Comparison of ENCODE assay signal across 8 mouse cellular contexts in genomic region chr4:155084351-155084750, GRCm38 (mm10). TPM values are rescaled to one million over a fixed set of nuclear protein-coding genes. Genes with fewer than 3 reads are reported as not detected.
DNase-seq lines count a peak whose midpoint lies in the region; ATAC-seq lines count a peak whose summit lies in the region.

No protein-coding gene starts in this region.

- peaks cover 37% of the 10 kb centered on the region for H3K36me3 ChIP-seq in embryonic facial prominence, embryonic 12.5 days
- peaks cover 26% of the 10 kb centered on the region for H3K36me3 ChIP-seq in hindbrain, embryonic 16.5 days (ENCODE audit: control insufficient read depth, insufficient read depth, low read length)
- peaks cover 17% of the 10 kb centered on the region for H3K36me3 ChIP-seq in liver, embryonic 16.5 days (ENCODE audit: control insufficient read depth, insufficient read depth)

- no peaks in the 10 kb centered on the region for H3K9me3 ChIP-seq in embryonic facial prominence, embryonic 12.5 days
- H3K9me3 ChIP-seq in hindbrain, embryonic 16.5 days (ENCODE audit: control insufficient read depth, low read length) = no peaks in the 10 kb centered on the region
- no peaks in the 10 kb centered on the region for H3K9me3 ChIP-seq in liver, embryonic 16.5 days (replicated peaks; ENCODE audit: control insufficient read depth, low read length)

- peak overlapping the region; percentile 98; the same call in 1 of the 2 replicates for H3K4me2 ChIP-seq in embryonic facial prominence, embryonic 12.5 days (replicated peaks)
- no peak overlapping the region; the same call in 1 of the 2 replicates for H3K4me2 ChIP-seq in hindbrain, embryonic 16.5 days (ENCODE audit: low read length)
- H3K4me2 ChIP-seq in liver, embryonic 16.5 days (ENCODE audit: low read depth, low read length) = peak overlapping the region; percentile 95

- no peak overlapping the region for H3K4me3 ChIP-seq in embryonic facial prominence, embryonic 12.5 days
- H3K4me3 ChIP-seq in hindbrain, embryonic 16.5 days (ENCODE audit: low read length) = no peak overlapping the region
- peak overlapping the region; percentile 95 for H3K4me3 ChIP-seq in liver, embryonic 16.5 days (ENCODE audit: low read depth, low read length)

- no peak for ATAC-seq in embryonic facial prominence, embryonic 12.5 days (ENCODE audit: insufficient number of reproducible peaks, insufficient read depth, low FRiP score, low TSS enrichment)
- ATAC-seq in hindbrain, embryonic 16.5 days = no peak
- no peak for ATAC-seq in liver, embryonic 16.5 days (ENCODE audit: low read depth)

- no peaks in the 10 kb centered on the region for H3K27me3 ChIP-seq in embryonic facial prominence, embryonic 12.5 days
- no peaks in the 10 kb centered on the region for H3K27me3 ChIP-seq in hindbrain, embryonic 16.5 days (replicated peaks; ENCODE audit: control insufficient read depth, insufficient read depth, low read length)
- no peaks in the 10 kb centered on the region for H3K27me3 ChIP-seq in liver, embryonic 16.5 days (ENCODE audit: control insufficient read depth, insufficient read depth, low read depth, low read length)

- DNase-seq in kidney, adult 18-20 months = peak; percentile 37
- no peak for DNase-seq in kidney, postnatal 4 days
- DNase-seq in thymus, adult 18-20 months = no peak
- DNase-seq in frontal cortex, postnatal 36 days (ENCODE audit: low spot score in 2 of 2) = no peak
- no peak for DNase-seq in embryo, embryonic 9.5 days (ENCODE audit: extremely low spot score)

- WGBS in embryonic facial prominence, embryonic 12.5 days = 90% methylated on average over 7 of the region's 7 CpGs
- WGBS in hindbrain, embryonic 16.5 days = 91% methylated on average over 7 of the region's 7 CpGs
- WGBS in liver, embryonic 16.5 days (ENCODE audit: insufficient replicate concordance) = 60% methylated on average over 7 of the region's 7 CpGs

- no peak overlapping the region for H3K27ac ChIP-seq in embryonic facial prominence, embryonic 12.5 days
- H3K27ac ChIP-seq in hindbrain, embryonic 16.5 days (ENCODE audit: low read depth, low read length) = no peak overlapping the region
- H3K27ac ChIP-seq in liver, embryonic 16.5 days (ENCODE audit: low read length) = peak overlapping the region; percentile 37

- H3K4me1 ChIP-seq in embryonic facial prominence, embryonic 12.5 days = peaks cover 20% of the 10 kb centered on the region
- peaks cover 23% of the 10 kb centered on the region for H3K4me1 ChIP-seq in hindbrain, embryonic 16.5 days (ENCODE audit: control insufficient read depth, insufficient read depth, low read depth, low read length)
- H3K4me1 ChIP-seq in liver, embryonic 16.5 days (ENCODE audit: control insufficient read depth, low read depth, low read length) = peaks cover 33% of the 10 kb centered on the region

- H3K9ac ChIP-seq in embryonic facial prominence, embryonic 12.5 days = no peak overlapping the region
- H3K9ac ChIP-seq in hindbrain, embryonic 16.5 days (ENCODE audit: low read depth, low read length) = peak overlapping the region; percentile 35; the same call in 1 of the 2 replicates
- H3K9ac ChIP-seq in liver, embryonic 16.5 days (ENCODE audit: low read depth, low read length) = no peak overlapping the region; the same call in 1 of the 2 replicates

RNA-seq across cellular contexts. Expression of gene Rer1, which starts 1.8 kb away (rescaled TPM):
- polyA plus RNA-seq in embryonic facial prominence, embryonic 12.5 days (2016; fragmentation: Nextera tagmentation; extraction: Ambion mirVana) = 139 and 143 TPM in 2 replicates
- polyA plus RNA-seq in hindbrain, embryonic 16.5 days (2015; fragmentation: Nextera tagmentation; extraction: Ambion mirVana) = 125 and 131 TPM in 2 replicates
- polyA plus RNA-seq in liver, embryonic 16.5 days (2015; fragmentation: Nextera tagmentation; extraction: Ambion mirVana) = 75.1 and 79.9 TPM in 2 replicates

RNA-seq across cellular contexts. Expression of gene Morn1, which starts 2.0 kb away (rescaled TPM):
- 5.1 and 7.7 TPM in 2 replicates for polyA plus RNA-seq in embryonic facial prominence, embryonic 12.5 days (2016; fragmentation: Nextera tagmentation; extraction: Ambion mirVana)
- polyA plus RNA-seq in hindbrain, embryonic 16.5 days (2015; fragmentation: Nextera tagmentation; extraction: Ambion mirVana) = 7.5 and 9.5 TPM in 2 replicates
- polyA plus RNA-seq in liver, embryonic 16.5 days (2015; fragmentation: Nextera tagmentation; extraction: Ambion mirVana) = 1.0 and 1.1 TPM in 2 replicates

RNA-seq across cellular contexts. Expression of gene Pex10, which starts 17.5 kb away (rescaled TPM):
- polyA plus RNA-seq in embryonic facial prominence, embryonic 12.5 days (2016; fragmentation: Nextera tagmentation; extraction: Ambion mirVana) = 23.3 and 23.7 TPM in 2 replicates
- polyA plus RNA-seq in hindbrain, embryonic 16.5 days (2015; fragmentation: Nextera tagmentation; extraction: Ambion mirVana) = 20.6 and 21.1 TPM in 2 replicates
- polyA plus RNA-seq in liver, embryonic 16.5 days (2015; fragmentation: Nextera tagmentation; extraction: Ambion mirVana) = 8.3 and 8.9 TPM in 2 replicates

RNA-seq across cellular contexts. Expression of gene Plch2, which starts 27.8 kb away (rescaled TPM):
- 3.6 and 5.7 TPM in 2 replicates for polyA plus RNA-seq in embryonic facial prominence, embryonic 12.5 days (2016; fragmentation: Nextera tagmentation; extraction: Ambion mirVana)
- 17.0 and 19.5 TPM in 2 replicates for polyA plus RNA-seq in hindbrain, embryonic 16.5 days (2015; fragmentation: Nextera tagmentation; extraction: Ambion mirVana)
- polyA plus RNA-seq in liver, embryonic 16.5 days (2015; fragmentation: Nextera tagmentation; extraction: Ambion mirVana) = 0.08 TPM in 1 of 2 replicates, not detected in the other
